Mouse (Mus musculus) bone marrow macrophage, adult 2 months (primary cell): ENCODE measurements around the gene Shisa2.

ENCODE experiments used
- CTCF ChIP-seq: IDR thresholded peaks from 2 replicates; pipeline ENCODE4 v1.5.1; 2012; ENCODE audit warnings: low read depth, mild to moderate bottlenecking, low read length, moderate library complexity
- POLR2A ChIP-seq: IDR thresholded peaks from 2 replicates; pipeline ENCODE4 v1.6.1; 2012; ENCODE audit warnings: mild to moderate bottlenecking, low read depth, low read length, borderline replicate concordance

DNA sequence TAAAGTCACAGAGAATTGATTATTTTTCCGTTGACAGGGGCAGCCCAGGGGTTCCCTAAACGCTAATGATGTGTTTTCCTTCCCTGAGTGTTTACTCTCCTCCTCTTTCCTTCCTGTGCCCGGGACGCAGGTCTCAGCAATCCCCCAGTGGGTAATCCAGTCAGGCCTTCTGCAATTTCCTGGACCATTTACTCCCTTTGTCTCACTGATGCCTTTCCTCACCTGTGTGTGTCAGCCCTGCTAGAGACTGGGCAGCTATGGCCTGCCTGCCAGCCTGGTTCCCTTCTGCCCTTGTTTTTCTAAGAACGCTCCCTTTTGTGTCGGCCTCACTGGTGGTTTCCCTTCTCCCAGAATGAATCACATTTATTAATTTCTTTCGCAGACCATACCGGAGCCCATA is 49.4 kb downstream of the Shisa2 start:
- no peak for TF ChIP-seq POLR2A
- TF ChIP-seq CTCF, result no peak
